Mouse (Mus musculus) embryonic facial prominence, embryonic 14.5 days (tissue): ENCODE results near the gene Ppp1r14a. TPM values are rescaled to one million over a fixed set of nuclear protein-coding genes. Genes with fewer than 3 reads are reported as not detected.

Experiments
- polyA plus RNA-seq: library from polyadenylated mRNA; unstranded; fragments of >200 nt; fragmentation: Nextera tagmentation; extraction: Ambion mirVana; gene quantifications from 2 replicates; pipeline ENCODE4 v1.2.1, GENCODE M21; 2014

The Ppp1r14a gene
- polyA plus RNA-seq, 1 experiment from 2014 or later = 13.8 TPM

Other genes starting within 250 kb of the Ppp1r14a start
- gene Ryr1, start 164.1 kb upstream of the Ppp1r14a start, polyA plus RNA-seq = 10.6 and 11.5 TPM in 2 replicates
- 0.54 and 0.78 TPM in 2 replicates for gene Rasgrp4, start 154.5 kb upstream of the Ppp1r14a start, polyA plus RNA-seq
- gene Fam98c, start 133.1 kb upstream of the Ppp1r14a start, polyA plus RNA-seq = 15.4 and 16.5 TPM in 2 replicates
- 0.51 and 0.72 TPM in 2 replicates for gene Ggn, start 119.1 kb upstream of the Ppp1r14a start, polyA plus RNA-seq
- 3.0 and 3.6 TPM in 2 replicates for gene Spred3, start 118.9 kb upstream of the Ppp1r14a start, polyA plus RNA-seq
- 244 and 264 TPM in 2 replicates for gene Psmd8, start 108.6 kb upstream of the Ppp1r14a start, polyA plus RNA-seq
- gene Catsperg1, start 75.3 kb upstream of the Ppp1r14a start, polyA plus RNA-seq = 0.19 and 0.47 TPM in 2 replicates
- gene Kcnk6, start 56.8 kb upstream of the Ppp1r14a start, polyA plus RNA-seq = 1.4 and 2.2 TPM in 2 replicates
- 110 and 122 TPM in 2 replicates for gene Yif1b, start 51.0 kb upstream of the Ppp1r14a start, polyA plus RNA-seq
- 1.9 and 4.3 TPM in 2 replicates for gene 2200002D01Rik, start 40.8 kb upstream of the Ppp1r14a start, polyA plus RNA-seq
- gene Spint2, start 7.4 kb upstream of the Ppp1r14a start, polyA plus RNA-seq = 116 and 120 TPM in 2 replicates
- 11.4 TPM in 2 replicates for gene Dpf1, start 14.6 kb downstream of the Ppp1r14a start, polyA plus RNA-seq
- gene Sipa1l3, start 229.3 kb downstream of the Ppp1r14a start, polyA plus RNA-seq = 12.5 and 15.6 TPM in 2 replicates